Mouse (Mus musculus) midbrain, embryonic 13.5 days (tissue): ENCODE measurements around the gene Fam104a. TPM values are rescaled to one million over a fixed set of nuclear protein-coding genes. Genes with fewer than 3 reads are reported as not detected.

Experiments
- ATAC-seq: fragments of 200-750 bp; cut with Nextera tagmentation; 2 replicates; pipeline ENCODE4 v1.8.0; 2017; ENCODE audit warnings: mild to moderate bottlenecking, moderate TSS enrichment, moderate library complexity
- H3K27ac ChIP-seq: fragments of 300-500 bp; sonication (generic); 2 replicates; pipeline ENCODE4 v1.5.1; 2015; ENCODE audit warnings: inconsistent platforms, mild to moderate bottlenecking, moderate library complexity
- H3K27me3 ChIP-seq: fragments of 300-500 bp; sonication (generic); 2 replicates; pipeline ENCODE4 v1.6.1; 2015; ENCODE audit warnings: mild to moderate bottlenecking, inconsistent platforms
- H3K36me3 ChIP-seq: fragments of 300-500 bp; sonication (generic); 2 replicates; pipeline ENCODE4 v1.6.1; 2015; ENCODE audit warnings: mild to moderate bottlenecking, inconsistent platforms
- H3K4me1 ChIP-seq: fragments of 300-500 bp; sonication (generic); replicated peaks from 2 replicates; pipeline ENCODE4 v1.6.1; 2015; ENCODE audit warnings: inconsistent platforms
- H3K4me2 ChIP-seq: fragments of 300-500 bp; sonication (generic); replicated peaks from 2 replicates; pipeline ENCODE4 v1.6.1; 2015; ENCODE audit warnings: moderate library complexity, mild to moderate bottlenecking, inconsistent platforms
- H3K4me3 ChIP-seq: fragments of 300-500 bp; sonication (generic); replicated peaks from 2 replicates; pipeline ENCODE4 v1.5.1; 2015; ENCODE audit warnings: mild to moderate bottlenecking, inconsistent platforms
- H3K9ac ChIP-seq: fragments of 300-500 bp; sonication (generic); replicated peaks from 2 replicates; pipeline ENCODE4 v1.6.1; 2015; ENCODE audit warnings: mild to moderate bottlenecking, inconsistent platforms
- H3K9me3 ChIP-seq: fragments of 300-500 bp; sonication (generic); 2 replicates; pipeline ENCODE4 v1.6.1; 2016; ENCODE audit warnings: mild to moderate bottlenecking, inconsistent platforms
- WGBS: fragments of 180-500 bp; shearing (Covaris S2); methylation state at CpG from one replicate; pipeline ENCODE4 v1.1.7; 2015; 5-methylcytosine and 5-hydroxymethylcytosine counted together
- polyA plus RNA-seq: library from polyadenylated mRNA; unstranded; fragments of >200 nt; fragmentation: Nextera tagmentation; extraction: Ambion mirVana; gene quantifications from 2 replicates; pipeline ENCODE4 v1.2.1, GENCODE M21; 2015

Fam104a gene
- polyA plus RNA-seq, 1 experiment from 2014 or later = 47.9 TPM

DNA sequence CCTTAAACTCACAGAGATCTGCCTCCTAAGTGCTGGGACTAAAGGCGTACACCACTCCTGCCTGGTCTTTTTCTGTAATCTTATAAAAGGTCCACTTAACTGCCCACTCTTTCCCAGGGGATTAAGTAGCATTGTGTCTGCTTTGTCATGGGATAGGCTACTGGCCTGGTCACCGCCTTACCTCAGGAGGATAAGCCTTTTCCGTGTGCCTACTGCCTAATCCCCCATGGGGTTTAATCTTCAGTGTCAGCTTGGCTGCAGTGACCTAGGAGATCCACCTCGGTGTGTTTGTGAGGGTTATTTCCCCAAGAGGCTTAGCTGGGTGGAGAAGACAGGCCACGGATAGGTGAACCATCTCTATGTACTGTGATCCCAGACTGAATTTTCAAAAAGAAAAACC is 13.6 kb upstream of the Fam104a start:
- peaks cover 69% of the 10 kb centered on the region for H3K36me3 ChIP-seq
- no peak for ATAC-seq
- H3K4me2 ChIP-seq = no peak overlapping the region
- no peaks in the 10 kb centered on the region for H3K9me3 ChIP-seq
- 22% methylated on average over 5 of the region's 5 CpGs for WGBS
- peaks cover 5% of the 10 kb centered on the region; the same call in 1 of the 2 replicates for H3K4me1 ChIP-seq
- no peak overlapping the region for H3K4me3 ChIP-seq
- no peak overlapping the region for H3K9ac ChIP-seq
- no peaks in the 10 kb centered on the region for H3K27me3 ChIP-seq
- H3K27ac ChIP-seq = no peak overlapping the region

DNA sequence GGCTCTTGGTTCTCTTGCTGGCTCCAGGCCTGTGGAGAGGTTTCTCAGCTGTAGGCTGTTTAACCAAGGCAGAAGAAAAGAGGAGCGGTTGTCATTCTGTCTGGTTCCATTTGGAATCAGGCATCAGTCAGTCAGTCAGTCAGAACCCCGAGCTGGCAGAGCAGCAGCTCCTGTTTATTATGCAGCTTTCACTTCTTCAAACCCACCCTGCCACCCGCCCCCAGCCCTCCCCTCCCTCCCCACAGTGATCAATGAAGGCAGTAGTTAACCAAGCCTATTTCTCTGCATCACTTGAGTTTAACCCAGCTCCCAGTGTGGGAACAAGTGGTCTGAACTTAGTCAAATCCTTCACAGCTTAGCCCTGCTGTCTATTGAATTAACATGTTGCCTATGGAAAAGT is 7.9 kb upstream of the Fam104a start:
- ATAC-seq = no peak
- H3K27me3 ChIP-seq = no peaks in the 10 kb centered on the region
- no peaks in the 10 kb centered on the region for H3K9me3 ChIP-seq
- no peak overlapping the region for H3K4me2 ChIP-seq
- 83% methylated on average over 3 of the region's 3 CpGs for WGBS
- H3K4me3 ChIP-seq = no peak overlapping the region
- no peak overlapping the region for H3K9ac ChIP-seq
- H3K27ac ChIP-seq = no peak overlapping the region
- H3K4me1 ChIP-seq = peaks cover 7% of the 10 kb centered on the region
- H3K36me3 ChIP-seq = peaks cover 90% of the 10 kb centered on the region

DNA sequence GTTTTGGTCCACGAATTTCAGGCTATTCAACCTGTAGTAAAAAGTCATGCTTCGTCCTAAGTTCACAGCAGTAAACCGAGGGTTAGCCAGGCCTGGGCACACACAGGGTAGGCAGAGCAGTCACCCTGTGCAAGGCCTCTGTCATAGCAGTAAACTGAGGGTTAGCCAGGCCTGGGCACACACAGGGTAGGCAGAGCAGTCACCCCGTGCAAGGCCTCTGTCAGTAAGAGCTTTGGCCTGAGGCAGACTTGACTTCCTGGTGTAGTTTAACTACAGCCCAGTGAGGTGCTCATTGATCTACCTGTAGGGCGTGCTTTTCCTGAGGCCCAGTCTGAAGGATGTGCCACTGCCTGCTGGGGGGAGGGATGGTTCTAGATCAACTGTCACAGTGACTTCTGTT is 7.4 kb upstream of the Fam104a start:
- WGBS = 94% methylated on average over 5 of the region's 5 CpGs
- Histone ChIP-seq H3K27ac (no peak overlapping the region), H3K4me1 (peaks cover 13% of the 10 kb centered on the region), H3K27me3 (no peaks in the 10 kb centered on the region), H3K4me3 (no peak overlapping the region), H3K9ac (no peak overlapping the region), H3K4me2 (no peak overlapping the region), H3K36me3 (peaks cover 85% of the 10 kb centered on the region), H3K9me3 (no peaks in the 10 kb centered on the region)
- ATAC-seq = no peak

DNA sequence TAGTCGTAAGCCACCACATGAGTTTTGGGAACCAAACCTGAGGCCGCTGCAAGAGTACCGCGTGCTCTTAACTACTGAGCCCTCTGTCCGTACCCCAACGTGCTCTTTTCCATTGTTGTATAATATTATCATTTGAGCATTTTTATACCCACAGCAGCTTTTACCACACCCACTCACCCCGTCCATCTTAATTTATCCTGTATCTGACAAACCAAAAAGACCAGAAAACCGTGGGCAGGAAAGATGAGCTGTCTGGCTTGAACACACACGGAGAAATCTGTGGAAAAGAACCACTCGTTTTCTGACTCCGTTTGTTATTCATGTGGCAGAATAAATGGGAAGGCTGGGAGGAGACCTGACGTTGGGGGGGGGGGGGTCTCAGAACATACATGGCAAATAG is 6.6 kb upstream of the Fam104a start:
- H3K4me1 ChIP-seq = peaks cover 20% of the 10 kb centered on the region
- H3K4me3 ChIP-seq = no peak overlapping the region
- no peak overlapping the region for H3K9ac ChIP-seq
- peaks cover 76% of the 10 kb centered on the region for H3K36me3 ChIP-seq
- ATAC-seq = no peak
- no peak overlapping the region for H3K4me2 ChIP-seq
- H3K27ac ChIP-seq = no peak overlapping the region
- H3K27me3 ChIP-seq = no peaks in the 10 kb centered on the region
- no peaks in the 10 kb centered on the region for H3K9me3 ChIP-seq
- WGBS = 94% methylated on average over 12 of the region's 12 CpGs

DNA sequence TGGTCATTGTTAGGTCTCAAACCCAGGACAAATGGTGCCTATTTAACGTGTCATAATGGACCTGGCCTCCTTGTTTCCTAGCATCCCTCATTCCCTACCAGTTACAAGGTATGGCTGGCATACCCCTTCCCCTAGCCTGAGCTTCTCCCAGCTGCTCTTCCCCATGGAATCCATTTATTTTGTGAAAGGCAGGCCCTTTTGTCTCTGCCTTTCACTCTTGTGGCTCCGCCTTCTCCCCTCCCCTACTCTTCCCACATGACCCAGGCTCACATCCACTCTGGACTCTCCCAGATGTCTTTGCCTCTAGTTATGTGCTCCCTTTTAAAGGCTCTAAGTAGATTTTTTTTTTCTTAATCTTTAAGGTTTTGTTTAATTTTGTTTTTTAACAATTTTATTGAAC is 3.1 kb upstream of the Fam104a start:
- Histone ChIP-seq H3K4me2 (peak overlapping the region; percentile 2), H3K36me3 (peaks cover 42% of the 10 kb centered on the region), H3K4me3 (no peak overlapping the region), H3K27me3 (no peaks in the 10 kb centered on the region), H3K9me3 (no peaks in the 10 kb centered on the region), H3K27ac (no peak overlapping the region), H3K4me1 (peaks cover 42% of the 10 kb centered on the region), H3K9ac (peak overlapping the region; percentile 48)
- ATAC-seq = no peak
- 45% methylated on average over 2 of the region's 2 CpGs for WGBS

DNA sequence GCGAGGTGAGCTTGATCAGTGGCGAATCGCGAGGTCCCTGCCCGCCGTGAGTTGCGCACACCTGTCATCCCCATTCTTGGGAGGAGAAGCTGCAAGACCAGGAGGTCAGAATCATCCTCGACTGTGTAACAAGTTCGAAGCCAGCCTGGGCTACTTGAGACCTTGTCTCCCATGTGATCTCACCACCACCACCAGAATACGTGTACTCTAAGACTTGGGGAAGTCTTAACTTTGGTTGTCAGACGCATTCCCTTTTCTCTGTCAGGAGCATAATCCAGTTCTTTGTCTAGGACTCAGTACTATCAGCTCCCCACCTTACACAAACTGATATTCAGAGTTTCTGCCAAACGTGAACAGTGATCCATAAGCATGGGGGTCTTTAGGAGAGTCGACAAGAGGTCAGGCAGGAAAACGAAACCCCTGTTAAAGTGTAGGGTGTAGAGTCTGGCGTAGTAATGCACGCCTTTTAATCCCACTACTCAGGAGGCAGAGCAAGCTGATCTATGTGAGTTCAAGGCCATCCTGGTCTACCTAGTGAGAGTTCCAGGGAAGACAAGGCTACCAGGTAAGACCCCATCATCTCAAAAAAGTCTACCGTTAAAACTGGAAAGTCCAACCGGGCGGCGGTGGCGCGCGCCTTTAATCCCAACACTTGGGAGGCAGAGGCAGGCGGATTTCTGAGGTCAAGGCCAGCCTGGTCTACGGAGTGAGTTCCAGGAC is 912 bp upstream of the Fam104a start:
- peak overlapping the region; percentile 80 for H3K9ac ChIP-seq
- H3K27me3 ChIP-seq = no peaks in the 10 kb centered on the region
- H3K36me3 ChIP-seq = peaks cover 24% of the 10 kb centered on the region
- H3K9me3 ChIP-seq = no peaks in the 10 kb centered on the region
- H3K4me3 ChIP-seq = peak overlapping the region; percentile 85
- WGBS = 45% methylated on average over 25 of the region's 25 CpGs
- no peak for ATAC-seq
- H3K27ac ChIP-seq = peak overlapping the region; percentile 96
- H3K4me1 ChIP-seq = peaks cover 51% of the 10 kb centered on the region
- H3K4me2 ChIP-seq = peak overlapping the region; percentile 83

DNA sequence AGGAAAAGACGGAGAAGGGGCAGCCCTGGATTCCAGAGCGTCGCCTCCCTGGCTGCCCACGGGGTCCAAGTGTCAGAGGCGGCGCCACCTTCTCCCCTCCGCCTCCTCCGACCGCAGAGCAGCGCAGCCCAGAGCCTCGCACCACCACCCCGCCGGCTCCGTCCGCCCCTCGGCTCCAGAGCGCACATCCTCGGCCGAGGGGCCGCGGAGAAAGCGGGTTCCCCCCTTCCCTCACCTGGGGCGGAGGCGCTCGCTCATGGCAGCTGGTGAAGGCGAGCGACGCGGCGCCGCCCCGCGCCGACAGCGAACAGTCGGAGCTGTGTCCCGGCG is 363 bp downstream of the Fam104a start:
- H3K27me3 ChIP-seq = no peaks in the 10 kb centered on the region
- peaks cover 11% of the 10 kb centered on the region for H3K36me3 ChIP-seq
- no peaks in the 10 kb centered on the region for H3K9me3 ChIP-seq
- peak overlapping the region; percentile 86 for H3K9ac ChIP-seq
- H3K4me2 ChIP-seq = peak overlapping the region; percentile 94
- peak; percentile 85; the same call in 1 of the 2 replicates for ATAC-seq
- peak overlapping the region; percentile 85 for H3K4me3 ChIP-seq
- peaks cover 51% of the 10 kb centered on the region for H3K4me1 ChIP-seq
- peak overlapping the region; percentile 96 for H3K27ac ChIP-seq
- WGBS = 0% methylated on average over 25 of the region's 38 CpGs

DNA sequence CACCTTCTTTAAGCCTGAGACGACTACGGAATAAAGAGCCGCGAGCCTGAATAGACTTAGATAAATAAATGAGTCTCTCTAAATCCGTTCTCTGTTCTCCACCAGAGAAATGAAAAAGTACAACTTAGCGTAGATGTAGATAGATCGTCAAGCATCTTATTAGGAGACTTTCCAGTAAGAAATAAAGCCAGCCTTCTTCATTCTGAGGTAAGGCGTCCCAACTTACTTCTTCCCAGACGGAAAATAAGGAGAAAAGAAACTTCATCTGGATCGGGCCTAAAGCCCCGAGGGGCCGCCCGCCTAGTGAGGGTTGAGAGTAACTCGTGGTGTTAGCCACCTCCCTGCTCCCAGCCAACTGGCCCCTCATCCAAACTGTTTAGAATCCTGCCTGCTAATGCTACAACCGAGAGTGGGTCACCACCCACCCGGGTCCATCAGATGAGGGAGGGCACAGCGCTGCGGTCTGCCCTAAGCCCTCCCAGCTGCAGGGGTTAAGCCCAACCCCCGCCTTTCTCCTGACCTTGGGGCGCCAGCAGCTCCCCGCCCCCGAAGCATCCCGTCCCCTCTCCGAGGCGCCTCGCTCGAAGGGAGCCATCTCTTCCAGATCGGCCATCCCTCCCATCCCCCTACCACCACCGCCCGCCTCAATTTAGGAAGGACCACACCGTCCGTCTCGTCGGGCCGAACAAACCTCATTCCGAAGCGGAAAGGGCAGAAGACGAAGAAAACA is 893 bp downstream of the Fam104a start:
- Histone ChIP-seq H3K4me1 (peaks cover 56% of the 10 kb centered on the region), H3K27ac (peak overlapping the region; percentile 96), H3K9me3 (no peaks in the 10 kb centered on the region), H3K4me2 (peak overlapping the region; percentile 94), H3K4me3 (peak overlapping the region; percentile 85), H3K36me3 (peaks cover 6% of the 10 kb centered on the region), H3K9ac (peak overlapping the region; percentile 86), H3K27me3 (no peaks in the 10 kb centered on the region)
- WGBS = 3% methylated on average over 35 of the region's 38 CpGs
- peak; percentile 14 for ATAC-seq

DNA sequence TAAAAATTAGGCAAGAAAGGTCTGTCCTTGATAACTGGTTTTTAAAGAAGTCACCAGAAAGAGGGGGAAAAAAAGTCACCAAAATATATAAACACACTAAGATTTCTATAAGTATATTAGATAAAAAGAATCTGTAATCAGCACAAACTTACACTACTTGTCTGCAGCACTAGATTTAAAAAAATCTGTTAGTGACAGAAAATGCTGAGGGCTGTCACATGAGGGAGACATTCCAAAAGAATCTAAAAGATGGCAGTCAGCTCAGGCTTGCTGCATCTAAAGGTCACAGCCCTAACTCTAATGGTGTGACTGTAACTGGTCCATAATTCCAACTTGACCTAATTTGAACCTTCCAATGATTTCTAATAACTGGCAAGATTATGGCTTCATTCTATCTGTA is 2.0 kb downstream of the Fam104a start:
- H3K36me3 ChIP-seq = peaks cover 2% of the 10 kb centered on the region
- H3K4me3 ChIP-seq = peak overlapping the region; percentile 4; the same call in 1 of the 2 replicates
- H3K9me3 ChIP-seq = no peaks in the 10 kb centered on the region
- peak overlapping the region; percentile 94 for H3K4me2 ChIP-seq
- no peak overlapping the region for H3K9ac ChIP-seq
- H3K27ac ChIP-seq = no peak overlapping the region
- no peaks in the 10 kb centered on the region for H3K27me3 ChIP-seq
- H3K4me1 ChIP-seq = peaks cover 58% of the 10 kb centered on the region
- no peak for ATAC-seq

DNA sequence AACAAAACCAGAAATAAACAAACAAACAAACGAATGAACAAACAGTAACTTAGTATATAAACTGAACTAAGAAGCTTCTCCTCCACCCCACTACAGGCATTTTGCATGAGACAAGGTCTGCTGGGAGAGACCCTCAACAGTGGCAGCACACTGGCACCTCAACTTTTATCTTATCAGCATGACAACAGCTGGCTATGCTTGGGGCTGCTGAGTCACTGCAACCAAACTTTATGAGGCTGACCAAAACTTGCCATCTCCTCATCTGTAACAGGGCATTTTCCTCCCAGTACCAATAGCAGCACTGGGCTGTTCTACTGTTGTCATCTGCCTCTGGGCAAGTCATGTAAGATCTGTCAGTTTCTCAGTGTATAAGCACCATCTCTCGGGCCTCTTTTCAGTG is 3.0 kb downstream of the Fam104a start:
- Histone ChIP-seq H3K36me3 (peaks cover 12% of the 10 kb centered on the region), H3K4me2 (no peak overlapping the region), H3K4me3 (no peak overlapping the region), H3K27me3 (no peaks in the 10 kb centered on the region), H3K9me3 (no peaks in the 10 kb centered on the region), H3K4me1 (peaks cover 48% of the 10 kb centered on the region), H3K27ac (no peak overlapping the region), H3K9ac (no peak overlapping the region)
- 93% methylated on average over 2 of the region's 2 CpGs for WGBS
- ATAC-seq = no peak

DNA sequence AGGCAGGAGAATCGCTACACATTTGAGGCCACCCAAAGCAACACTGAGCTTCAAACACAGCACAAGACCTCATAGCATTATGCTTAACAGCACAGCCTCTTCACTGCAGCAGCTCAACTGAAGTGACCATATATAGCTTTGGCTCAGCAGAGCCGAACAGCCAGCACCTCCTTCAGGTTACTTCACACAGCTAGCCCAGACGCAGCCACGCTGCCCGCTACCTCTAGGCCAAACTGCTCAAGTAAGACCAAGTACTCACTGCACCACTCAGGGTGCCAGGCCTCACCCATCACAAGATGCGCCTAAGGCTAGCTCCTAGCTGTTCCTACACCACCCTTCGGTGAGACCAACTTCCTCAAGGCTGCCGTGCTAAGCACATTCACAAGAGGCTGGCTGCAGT is 5.6 kb downstream of the Fam104a start:
- Histone ChIP-seq H3K27me3 (no peaks in the 10 kb centered on the region), H3K4me3 (no peak overlapping the region), H3K27ac (no peak overlapping the region), H3K36me3 (peaks cover 28% of the 10 kb centered on the region), H3K4me1 (peaks cover 34% of the 10 kb centered on the region), H3K9me3 (no peaks in the 10 kb centered on the region), H3K4me2 (no peak overlapping the region), H3K9ac (no peak overlapping the region)
- no peak for ATAC-seq
- 91% methylated on average over 8 of the region's 8 CpGs for WGBS

DNA sequence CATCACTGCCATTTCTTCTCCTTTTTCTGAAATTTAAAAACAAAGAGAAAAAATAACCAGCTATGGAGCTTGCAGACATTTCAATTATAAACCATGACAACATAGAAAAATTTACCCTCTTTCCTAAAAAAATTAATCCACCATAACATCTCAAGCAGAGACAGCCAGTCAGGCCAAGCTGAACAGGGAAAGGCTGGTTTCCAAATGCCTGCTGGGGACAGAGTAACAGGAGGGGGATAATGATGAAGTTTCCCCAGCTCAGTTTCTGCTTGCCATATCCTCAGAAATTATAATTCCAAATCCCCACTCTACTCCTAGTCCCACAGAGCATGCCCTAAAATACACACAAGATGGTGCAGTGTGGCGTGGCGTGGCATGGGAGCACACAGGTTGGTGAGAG is 6.6 kb downstream of the Fam104a start:
- Histone ChIP-seq H3K27me3 (no peaks in the 10 kb centered on the region), H3K4me1 (peaks cover 25% of the 10 kb centered on the region), H3K9ac (no peak overlapping the region), H3K36me3 (peaks cover 37% of the 10 kb centered on the region), H3K27ac (no peak overlapping the region), H3K9me3 (no peaks in the 10 kb centered on the region), H3K4me2 (no peak overlapping the region), H3K4me3 (no peak overlapping the region)
- 94% methylated on average over 2 of the region's 2 CpGs for WGBS
- ATAC-seq = no peak
